Mouse (Mus musculus): ENCODE measurements at regions not wholly inside any gene's neighbourhood (a gene's known extent, or its start where the extent isn't known, plus 50 kb on each side); places are given as distances from the start of the nearest gene placed in this dataset.

GRCm38 (mm10) chr3:21992203-21992602 is 84.2 kb upstream of the Tbl1xr1 start:
- H3K4me3 ChIP-seq (ENCODE audit: low read depth, low read length), result no peak overlapping the region
- no peak overlapping the region for H3K9ac ChIP-seq (ENCODE audit: low read length)
- H3K4me2 ChIP-seq, result no peak overlapping the region
- no peak for ATAC-seq (ENCODE audit: low FRiP score)
- no peaks in the 10 kb centered on the region for H3K4me1 ChIP-seq (ENCODE audit: control insufficient read depth, insufficient read depth, low read length)
- no peaks in the 10 kb centered on the region for H3K27me3 ChIP-seq (ENCODE audit: control insufficient read depth, insufficient read depth, low read length)
- no peaks in the 10 kb centered on the region for H3K36me3 ChIP-seq (ENCODE audit: control insufficient read depth, insufficient read depth, low read length)
- H3K9me3 ChIP-seq (ENCODE audit: control insufficient read depth, low read length), result no peaks in the 10 kb centered on the region
- 85% methylated on average over 5 of the region's 5 CpGs for WGBS
- H3K27ac ChIP-seq (ENCODE audit: low read depth, low read length), result no peak overlapping the region
- DNase-seq (ENCODE audit: low spot score, missing footprints), result no peak

GRCm38 (mm10) chr3:21993961-21994360 is 82.5 kb upstream of the Tbl1xr1 start:
- Histone ChIP-seq H3K4me3 (ENCODE audit: low read depth, low read length) (no peak overlapping the region), H3K4me2 (no peak overlapping the region), H3K27ac (ENCODE audit: low read depth, low read length) (no peak overlapping the region), H3K4me1 (ENCODE audit: control insufficient read depth, insufficient read depth, low read length) (no peaks in the 10 kb centered on the region), H3K27me3 (ENCODE audit: control insufficient read depth, insufficient read depth, low read length) (no peaks in the 10 kb centered on the region), H3K9me3 (ENCODE audit: control insufficient read depth, low read length) (no peaks in the 10 kb centered on the region), H3K36me3 (ENCODE audit: control insufficient read depth, insufficient read depth, low read length) (no peaks in the 10 kb centered on the region), H3K9ac (ENCODE audit: low read length) (no peak overlapping the region)
- 91% methylated on average over 2 of the region's 2 CpGs for WGBS
- ATAC-seq (ENCODE audit: low FRiP score) (no peak), DNase-seq (ENCODE audit: low spot score, missing footprints) (peak; percentile 51)

GRCm38 (mm10) chr3:21995566-21996391 is 80.7 kb upstream of the Tbl1xr1 start:
- DNase-seq (ENCODE audit: low spot score, missing footprints) (peak; percentile 72), ATAC-seq (ENCODE audit: low FRiP score) (no peak)
- WGBS, result 79% methylated on average over 8 of the region's 8 CpGs
- H3K9ac ChIP-seq (ENCODE audit: low read length), result no peak overlapping the region
- H3K27ac ChIP-seq (ENCODE audit: low read depth, low read length), result no peak overlapping the region
- no peak overlapping the region for H3K4me3 ChIP-seq (ENCODE audit: low read depth, low read length)
- no peaks in the 10 kb centered on the region for H3K27me3 ChIP-seq (ENCODE audit: control insufficient read depth, insufficient read depth, low read length)
- H3K36me3 ChIP-seq (ENCODE audit: control insufficient read depth, insufficient read depth, low read length), result no peaks in the 10 kb centered on the region
- no peaks in the 10 kb centered on the region for H3K9me3 ChIP-seq (ENCODE audit: control insufficient read depth, low read length)
- no peaks in the 10 kb centered on the region for H3K4me1 ChIP-seq (ENCODE audit: control insufficient read depth, insufficient read depth, low read length)
- no peak overlapping the region for H3K4me2 ChIP-seq

- WGBS, result 76% methylated on average over 3 of the region's 3 CpGs
- no peak for ATAC-seq (ENCODE audit: low FRiP score)
- Histone ChIP-seq H3K36me3 (ENCODE audit: control insufficient read depth, insufficient read depth, low read length) (no peaks in the 10 kb centered on the region), H3K9ac (ENCODE audit: low read length) (no peak overlapping the region), H3K4me3 (ENCODE audit: low read depth, low read length) (no peak overlapping the region), H3K27ac (ENCODE audit: low read depth, low read length) (no peak overlapping the region), H3K4me1 (ENCODE audit: control insufficient read depth, insufficient read depth, low read length) (no peaks in the 10 kb centered on the region), H3K27me3 (ENCODE audit: control insufficient read depth, insufficient read depth, low read length) (no peaks in the 10 kb centered on the region), H3K9me3 (ENCODE audit: control insufficient read depth, low read length) (no peaks in the 10 kb centered on the region), H3K4me2 (no peak overlapping the region)
- no peak for DNase-seq (ENCODE audit: low spot score, missing footprints)
These were observed 79.1 kb upstream of the Tbl1xr1 start for GRCm38 (mm10) chr3:21997387-21997786.

- no peak for ATAC-seq (ENCODE audit: low FRiP score)
- WGBS, result 85% methylated on average over 9 of the region's 9 CpGs
- no peak overlapping the region for H3K4me3 ChIP-seq (ENCODE audit: low read depth, low read length)
- H3K4me1 ChIP-seq (ENCODE audit: control insufficient read depth, insufficient read depth, low read length), result no peaks in the 10 kb centered on the region
- H3K27ac ChIP-seq (ENCODE audit: low read depth, low read length), result no peak overlapping the region
- H3K9me3 ChIP-seq (ENCODE audit: control insufficient read depth, low read length), result no peaks in the 10 kb centered on the region
- DNase-seq (ENCODE audit: low spot score, missing footprints), result no peak
- H3K9ac ChIP-seq (ENCODE audit: low read length), result no peak overlapping the region
- H3K36me3 ChIP-seq (ENCODE audit: control insufficient read depth, insufficient read depth, low read length), result no peaks in the 10 kb centered on the region
- no peaks in the 10 kb centered on the region for H3K27me3 ChIP-seq (ENCODE audit: control insufficient read depth, insufficient read depth, low read length)
- H3K4me2 ChIP-seq, result no peak overlapping the region
These were observed 71.0 kb upstream of the Tbl1xr1 start for GRCm38 (mm10) chr3:22005456-22005855.

GRCm38 (mm10) chr3:22006113-22006512 is 70.3 kb upstream of the Tbl1xr1 start:
- Histone ChIP-seq H3K4me2 (no peak overlapping the region), H3K9me3 (ENCODE audit: control insufficient read depth, low read length) (no peaks in the 10 kb centered on the region), H3K27ac (ENCODE audit: low read depth, low read length) (no peak overlapping the region), H3K4me1 (ENCODE audit: control insufficient read depth, insufficient read depth, low read length) (no peaks in the 10 kb centered on the region), H3K36me3 (ENCODE audit: control insufficient read depth, insufficient read depth, low read length) (no peaks in the 10 kb centered on the region), H3K9ac (ENCODE audit: low read length) (no peak overlapping the region), H3K4me3 (ENCODE audit: low read depth, low read length) (no peak overlapping the region), H3K27me3 (ENCODE audit: control insufficient read depth, insufficient read depth, low read length) (no peaks in the 10 kb centered on the region)
- 52% methylated on average over 1 of the region's 1 CpGs for WGBS
- DNase-seq (ENCODE audit: low spot score, missing footprints) (peak; percentile 26), ATAC-seq (ENCODE audit: low FRiP score) (no peak)

- WGBS, result 84% methylated on average over 2 of the region's 2 CpGs
- no peaks in the 10 kb centered on the region for H3K27me3 ChIP-seq (ENCODE audit: control insufficient read depth, insufficient read depth, low read length)
These were observed 69.8 kb upstream of the Tbl1xr1 start for GRCm38 (mm10) chr3:22006651-22007050.

GRCm38 (mm10) chr3:22007736-22008135 is 68.7 kb upstream of the Tbl1xr1 start:
- Histone ChIP-seq H3K27ac (ENCODE audit: low read depth, low read length) (no peak overlapping the region), H3K27me3 (ENCODE audit: control insufficient read depth, insufficient read depth, low read length) (no peaks in the 10 kb centered on the region), H3K4me1 (ENCODE audit: control insufficient read depth, insufficient read depth, low read length) (no peaks in the 10 kb centered on the region), H3K4me2 (no peak overlapping the region), H3K36me3 (ENCODE audit: control insufficient read depth, insufficient read depth, low read length) (no peaks in the 10 kb centered on the region), H3K9me3 (ENCODE audit: control insufficient read depth, low read length) (no peaks in the 10 kb centered on the region), H3K9ac (ENCODE audit: low read length) (no peak overlapping the region), H3K4me3 (ENCODE audit: low read depth, low read length) (no peak overlapping the region)
- ATAC-seq (ENCODE audit: low FRiP score) (no peak), DNase-seq (ENCODE audit: low spot score, missing footprints) (peak; percentile 66)
- WGBS, result 90% methylated on average over 5 of the region's 5 CpGs

More at GRCm38 (mm10) chr3:22006651-22007050, 69.8 kb upstream of the Tbl1xr1 start:
- Histone ChIP-seq H3K4me2 (no peak overlapping the region), H3K4me1 (ENCODE audit: control insufficient read depth, insufficient read depth, low read length) (no peaks in the 10 kb centered on the region), H3K27ac (ENCODE audit: low read depth, low read length) (no peak overlapping the region), H3K4me3 (ENCODE audit: low read depth, low read length) (no peak overlapping the region), H3K9me3 (ENCODE audit: control insufficient read depth, low read length) (no peaks in the 10 kb centered on the region), H3K9ac (ENCODE audit: low read length) (no peak overlapping the region), H3K36me3 (ENCODE audit: control insufficient read depth, insufficient read depth, low read length) (no peaks in the 10 kb centered on the region)
- ATAC-seq (ENCODE audit: low FRiP score) (no peak), DNase-seq (ENCODE audit: low spot score, missing footprints) (peak; percentile 23)

GRCm38 (mm10) chr3:22008432-22008831 is 68.0 kb upstream of the Tbl1xr1 start:
- Histone ChIP-seq H3K9me3 (ENCODE audit: control insufficient read depth, low read length) (no peaks in the 10 kb centered on the region), H3K4me1 (ENCODE audit: control insufficient read depth, insufficient read depth, low read length) (no peaks in the 10 kb centered on the region), H3K27ac (ENCODE audit: low read depth, low read length) (no peak overlapping the region), H3K4me3 (ENCODE audit: low read depth, low read length) (no peak overlapping the region), H3K9ac (ENCODE audit: low read length) (no peak overlapping the region), H3K36me3 (ENCODE audit: control insufficient read depth, insufficient read depth, low read length) (no peaks in the 10 kb centered on the region), H3K4me2 (no peak overlapping the region), H3K27me3 (ENCODE audit: control insufficient read depth, insufficient read depth, low read length) (no peaks in the 10 kb centered on the region)
- WGBS, result 90% methylated on average over 5 of the region's 5 CpGs
- ATAC-seq (ENCODE audit: low FRiP score), result no peak
- DNase-seq (ENCODE audit: low spot score, missing footprints), result no peak
